Mouse (Mus musculus) layer of hippocampus, postnatal 25 days (tissue): Measurements from ENCODE around the gene Supt3. TPM values are rescaled to one million over a fixed set of nuclear protein-coding genes. Genes with fewer than 3 reads are reported as not detected.

Experiments used
- DNase-seq, 2 experiments: peaks; one replicate each; pipeline ENCODE4 v3.0.0; 2022; ENCODE audit warnings: mixed read lengths in 2 of 2, low spot score in 1 of 2; ENCODE audit errors: extremely low spot score in 1 of 2
- total RNA-seq, 2 experiments: library from RNA; stranded (reverse); gene quantifications; 2 replicates each; pipeline ENCODE4 v1.2.3; 2021

Supt3 gene
- total RNA-seq, 2 experiments from 2014 or later, result 14.6 TPM

DNA sequence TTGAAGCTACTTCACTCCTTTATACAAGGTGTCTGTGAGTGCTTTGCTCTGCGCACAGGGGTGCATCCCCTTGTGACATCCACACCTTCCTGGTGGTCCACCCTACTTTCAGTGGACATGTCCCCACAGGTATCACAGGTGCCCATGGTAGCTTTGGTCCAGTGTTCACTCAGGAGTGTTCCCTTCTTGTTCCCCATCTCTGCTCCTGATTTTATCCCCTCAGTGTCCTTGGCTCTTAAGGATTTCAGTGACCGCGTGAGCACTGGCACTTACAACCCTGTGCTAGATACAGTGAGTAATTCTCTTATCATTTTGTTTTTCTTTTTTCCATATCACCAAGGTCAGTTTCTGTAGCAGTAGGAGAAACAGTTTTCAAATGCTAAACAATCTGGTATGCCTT is 171.4 kb downstream of the Supt3 start:
- no peak for DNase-seq

DNA sequence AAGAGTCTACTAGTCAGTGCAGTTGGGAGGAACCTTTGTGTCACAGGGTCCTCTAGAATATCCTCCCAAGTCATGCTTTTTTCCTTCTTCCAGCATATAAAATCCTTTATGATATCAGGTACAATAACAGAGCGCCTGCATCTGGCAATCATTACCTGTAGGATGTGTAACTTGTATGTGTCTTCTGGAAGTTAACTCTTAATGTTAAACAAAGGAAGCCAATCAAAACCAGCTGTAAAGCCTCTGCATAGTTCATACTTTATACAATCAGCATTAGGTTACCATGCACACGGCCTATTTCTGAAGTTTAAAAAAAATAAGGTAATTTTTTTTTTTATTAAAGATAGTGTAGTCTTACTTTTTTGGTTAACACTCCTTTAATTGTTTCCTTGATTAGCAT is 179.7 kb downstream of the Supt3 start:
- DNase-seq, result no peak

DNA sequence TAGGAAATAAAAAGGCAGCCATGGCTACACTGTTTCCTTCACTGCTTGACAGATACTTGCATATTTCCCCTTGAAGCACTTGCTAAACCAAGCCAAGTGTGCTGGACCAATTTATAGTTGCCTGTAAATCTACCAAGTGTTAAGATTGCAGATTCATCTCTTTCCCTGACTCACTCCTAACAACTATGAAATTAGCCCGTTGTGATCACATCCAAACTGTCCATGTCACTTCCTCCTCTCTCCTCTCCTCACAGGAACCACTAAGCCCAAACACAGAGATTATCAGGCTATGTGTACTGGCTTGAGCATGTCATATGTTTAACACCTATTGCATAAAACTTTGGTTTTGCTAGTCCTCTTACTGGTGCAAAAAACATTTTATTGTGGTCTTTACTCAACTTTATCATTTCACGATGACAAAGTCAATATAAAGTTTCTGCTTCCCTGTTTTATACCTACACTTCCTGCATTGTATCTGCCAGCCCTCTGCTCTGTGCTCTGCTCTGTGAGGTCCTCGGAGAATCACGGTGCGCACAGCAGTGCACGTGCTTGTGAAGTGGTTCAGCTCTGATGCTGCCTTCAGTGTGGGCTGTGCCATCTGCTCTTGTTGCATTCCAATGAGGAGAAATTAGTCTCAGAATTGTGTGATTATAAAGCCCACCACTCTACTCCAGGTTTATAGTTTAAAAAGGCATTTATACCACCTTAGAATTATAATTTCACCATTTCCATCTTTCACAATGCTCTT is 186.3 kb downstream of the Supt3 start:
- DNase-seq, result no peak

DNA sequence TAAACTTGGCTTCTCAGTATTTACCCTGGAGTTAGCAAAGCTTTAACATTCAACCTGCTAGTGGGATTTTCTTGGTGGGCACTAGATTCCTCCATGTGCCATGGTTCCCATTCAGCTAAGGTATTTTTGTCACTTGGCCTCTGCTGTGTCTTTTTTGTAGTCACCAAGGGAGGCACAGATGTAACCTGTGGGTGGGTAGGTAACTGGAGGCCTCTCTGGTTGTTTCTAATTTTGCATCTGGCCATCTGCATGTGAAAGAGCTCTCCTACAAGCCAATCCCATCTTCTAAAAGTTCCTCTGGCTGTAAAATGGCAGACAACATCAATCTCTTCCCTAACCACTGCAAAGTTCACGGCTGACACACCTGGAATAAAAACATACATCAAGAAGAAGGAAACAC is 190.2 kb downstream of the Supt3 start:
- no peak for DNase-seq

DNA sequence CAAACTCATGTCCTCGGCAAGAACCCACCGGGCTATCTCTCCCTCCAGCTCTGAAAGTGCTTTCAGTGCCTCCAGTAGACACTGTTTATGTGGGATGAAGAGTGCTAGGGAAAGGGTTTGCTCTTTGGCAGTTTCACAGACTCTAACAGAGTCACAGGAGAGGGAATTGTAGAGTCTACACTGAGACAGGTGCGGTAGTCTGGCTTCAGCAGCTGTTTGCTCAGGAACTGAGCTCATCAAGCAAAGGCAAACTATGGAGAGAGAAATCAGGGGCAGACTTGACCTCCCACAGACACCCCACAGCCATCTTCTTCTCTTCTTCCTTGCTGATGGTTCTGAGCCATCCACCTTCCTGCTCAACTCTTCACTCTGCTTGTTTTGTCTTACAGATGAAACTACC is 193.3 kb downstream of the Supt3 start:
- DNase-seq, result no peak

DNA sequence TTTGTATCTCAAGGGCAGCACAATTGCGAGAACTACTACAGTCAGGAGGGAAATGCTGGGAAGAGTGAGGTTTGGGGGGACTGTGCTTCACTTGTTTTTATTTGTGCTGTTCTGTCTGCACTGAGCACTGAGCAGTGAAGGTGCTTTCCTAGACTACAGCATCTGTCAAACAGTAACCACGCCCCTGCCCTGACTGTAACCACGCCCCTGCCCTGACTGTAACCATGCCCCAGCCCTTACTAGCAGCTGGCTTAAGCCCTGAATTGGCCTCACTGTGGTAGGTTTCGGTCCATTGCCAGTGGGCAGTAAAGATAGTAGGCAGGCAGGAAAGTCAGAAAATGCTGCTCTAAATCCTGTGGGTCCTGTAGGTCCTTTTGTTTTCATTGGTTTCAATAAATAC is 196.5 kb downstream of the Supt3 start:
- no peak for DNase-seq

DNA sequence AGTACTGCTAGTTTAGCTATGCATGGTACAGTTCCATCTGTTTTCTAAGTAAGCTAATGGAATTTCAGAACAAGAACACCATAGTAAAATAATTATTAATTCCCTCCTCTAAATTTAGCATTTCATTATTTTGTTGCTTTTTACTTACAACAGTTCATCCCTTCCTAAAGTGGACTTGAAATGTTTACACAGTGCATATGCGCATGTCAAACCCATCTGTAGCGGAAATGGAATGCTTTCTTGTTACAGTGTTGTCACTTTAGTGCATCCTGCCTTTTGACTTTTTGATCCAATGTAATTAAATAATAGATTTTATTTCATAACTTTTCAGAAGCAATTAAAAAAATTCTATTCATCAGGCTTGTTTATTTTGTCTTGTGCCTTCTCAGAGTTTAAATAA is 200.7 kb downstream of the Supt3 start:
- no peak for DNase-seq

DNA sequence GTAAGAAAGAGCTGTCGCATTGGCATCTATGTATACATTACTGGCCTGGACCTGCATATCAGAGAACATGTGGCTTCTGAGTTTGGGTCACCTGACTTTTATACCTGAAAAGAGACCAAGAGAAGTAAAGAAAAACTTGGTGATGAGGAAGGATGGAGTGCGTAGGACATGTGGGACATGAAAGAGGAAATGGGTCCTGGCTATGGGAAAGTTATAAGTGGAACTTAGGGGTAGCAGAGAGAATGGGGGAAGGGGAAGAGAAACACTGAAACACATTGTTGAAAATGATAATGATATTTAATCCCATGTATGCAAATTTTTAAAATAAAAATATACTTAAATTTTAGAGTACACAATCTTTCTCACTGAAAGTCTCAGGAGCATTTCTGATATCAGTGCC is 211.0 kb downstream of the Supt3 start:
- no peak for DNase-seq

DNA sequence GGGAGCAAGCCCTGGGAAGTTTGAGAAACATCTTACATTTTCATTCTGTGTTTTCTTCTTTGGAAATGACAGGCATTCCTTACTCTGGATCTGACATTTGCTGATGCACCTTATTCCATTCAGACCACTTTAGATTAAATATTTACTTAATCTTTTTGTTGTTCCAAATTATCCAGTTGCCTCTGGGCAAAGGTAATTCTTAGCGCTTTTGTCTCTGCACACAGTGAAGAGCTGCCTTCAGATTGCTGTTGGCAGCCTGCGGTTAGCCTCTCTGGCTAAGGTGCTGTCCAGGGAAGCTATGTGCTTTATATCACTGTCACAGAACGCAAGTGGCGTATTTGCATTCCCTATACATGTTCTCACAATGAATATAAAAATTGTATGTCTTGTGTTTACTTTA is 226.4 kb downstream of the Supt3 start:
- DNase-seq, result no peak

DNA sequence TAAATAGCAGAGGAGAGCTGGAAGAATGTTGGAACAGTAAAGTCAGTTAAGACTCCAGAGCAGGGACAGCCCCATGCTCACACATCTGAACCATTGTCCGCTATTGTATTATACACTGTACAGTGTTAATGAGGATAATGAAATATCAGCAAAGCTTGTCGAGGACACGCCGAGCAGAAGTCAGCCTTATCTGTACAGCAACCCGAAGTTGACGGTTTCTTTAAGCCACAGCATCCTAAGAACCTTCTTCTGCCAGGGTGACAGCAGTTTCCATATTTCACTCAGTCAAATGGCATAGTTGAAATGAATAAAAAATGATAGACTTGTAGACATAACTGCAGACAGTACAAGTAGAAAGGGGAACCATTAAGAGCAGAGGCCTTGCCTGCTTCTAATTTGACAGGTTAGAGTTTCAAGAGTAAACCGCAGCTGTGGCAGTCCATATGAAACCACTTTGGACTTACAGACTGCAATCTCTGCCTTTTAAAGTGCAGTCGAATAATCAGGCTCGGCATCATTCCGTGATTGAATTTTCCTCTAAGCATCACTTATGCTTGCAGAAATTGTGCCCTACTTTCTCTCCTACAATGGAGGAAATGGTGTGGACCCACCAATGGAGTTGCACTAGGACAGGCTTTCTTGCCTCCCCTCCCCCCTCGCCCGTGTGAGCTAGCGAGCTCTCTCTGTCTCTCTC is 227.7 kb downstream of the Supt3 start:
- no peak for DNase-seq

DNA sequence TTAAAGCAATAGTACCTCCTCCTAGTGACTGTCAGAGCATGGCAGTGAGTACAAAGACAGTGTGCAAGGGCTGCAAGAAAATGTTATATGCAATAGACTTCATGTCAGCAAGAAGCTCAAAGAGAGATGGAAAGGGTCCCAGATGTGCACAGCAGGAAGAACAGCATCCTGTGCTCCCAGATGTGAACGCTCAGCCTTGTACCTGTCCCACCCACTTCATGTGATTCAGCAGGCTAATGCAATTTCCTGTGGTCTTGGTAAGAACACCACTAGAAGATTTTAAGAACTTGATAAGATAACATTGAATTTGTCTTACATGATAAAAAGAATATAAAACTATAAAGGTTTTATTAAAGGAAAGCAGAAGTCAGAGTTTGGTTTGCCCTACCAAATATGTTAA is 230.5 kb downstream of the Supt3 start:
- DNase-seq, result no peak

DNA sequence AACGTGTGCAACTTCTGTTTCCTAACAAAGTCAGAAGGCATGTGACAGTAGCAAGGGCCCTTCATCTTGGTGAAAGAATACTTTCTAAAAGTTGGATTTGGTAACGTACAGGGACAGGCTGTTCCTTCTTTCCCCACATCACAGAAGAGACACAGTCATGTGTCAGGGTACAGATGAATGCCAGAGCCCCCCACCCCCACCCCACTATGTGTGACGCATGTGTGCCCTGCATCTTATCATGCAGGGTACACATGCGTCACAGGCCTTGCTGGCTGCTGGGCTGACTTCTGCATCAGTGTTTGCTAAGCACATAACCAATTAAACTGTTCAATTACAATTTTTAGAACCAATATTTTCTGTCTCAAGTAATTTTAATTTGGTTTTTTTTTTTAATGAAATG is 231.7 kb downstream of the Supt3 start:
- no peak for DNase-seq

DNA sequence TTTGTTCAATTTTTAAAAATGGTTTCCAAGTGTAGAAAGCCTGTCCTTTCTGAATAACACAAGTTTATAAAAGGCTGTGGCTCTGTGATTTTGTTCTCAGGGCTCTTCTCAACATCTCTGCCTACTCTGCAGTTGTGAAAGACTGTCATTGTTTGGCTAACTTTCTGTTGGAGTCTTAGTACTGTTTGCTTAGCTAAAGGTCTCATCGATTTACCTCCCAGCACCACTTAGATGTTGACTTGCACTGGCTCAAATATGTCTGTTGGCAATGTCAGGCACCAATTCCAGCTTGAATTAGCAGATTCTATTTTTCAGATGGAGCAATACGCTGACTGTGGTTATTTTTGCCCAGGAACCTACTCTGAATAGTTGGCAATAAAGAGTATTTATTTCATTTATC is 233.5 kb downstream of the Supt3 start:
- DNase-seq, result no peak

DNA sequence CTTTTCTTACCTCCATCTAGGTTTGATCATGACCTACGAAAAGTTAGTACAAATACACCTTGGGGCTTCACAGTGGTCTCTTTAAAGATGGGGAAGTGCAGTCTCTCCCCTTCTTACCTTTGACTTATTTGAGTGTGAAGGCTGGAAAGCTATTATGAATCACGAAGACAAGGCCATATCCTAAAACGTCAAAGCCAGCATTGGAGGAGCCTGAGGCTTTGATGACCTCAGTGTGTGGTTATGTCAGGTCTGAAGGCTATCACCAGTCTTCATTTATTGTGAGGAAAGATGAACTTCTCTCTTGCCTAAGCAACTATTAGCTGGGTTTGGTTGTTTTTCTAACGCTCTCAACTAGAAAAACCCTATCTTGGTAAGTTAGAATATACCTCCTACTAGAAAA is 239.8 kb downstream of the Supt3 start:
- no peak for DNase-seq

DNA sequence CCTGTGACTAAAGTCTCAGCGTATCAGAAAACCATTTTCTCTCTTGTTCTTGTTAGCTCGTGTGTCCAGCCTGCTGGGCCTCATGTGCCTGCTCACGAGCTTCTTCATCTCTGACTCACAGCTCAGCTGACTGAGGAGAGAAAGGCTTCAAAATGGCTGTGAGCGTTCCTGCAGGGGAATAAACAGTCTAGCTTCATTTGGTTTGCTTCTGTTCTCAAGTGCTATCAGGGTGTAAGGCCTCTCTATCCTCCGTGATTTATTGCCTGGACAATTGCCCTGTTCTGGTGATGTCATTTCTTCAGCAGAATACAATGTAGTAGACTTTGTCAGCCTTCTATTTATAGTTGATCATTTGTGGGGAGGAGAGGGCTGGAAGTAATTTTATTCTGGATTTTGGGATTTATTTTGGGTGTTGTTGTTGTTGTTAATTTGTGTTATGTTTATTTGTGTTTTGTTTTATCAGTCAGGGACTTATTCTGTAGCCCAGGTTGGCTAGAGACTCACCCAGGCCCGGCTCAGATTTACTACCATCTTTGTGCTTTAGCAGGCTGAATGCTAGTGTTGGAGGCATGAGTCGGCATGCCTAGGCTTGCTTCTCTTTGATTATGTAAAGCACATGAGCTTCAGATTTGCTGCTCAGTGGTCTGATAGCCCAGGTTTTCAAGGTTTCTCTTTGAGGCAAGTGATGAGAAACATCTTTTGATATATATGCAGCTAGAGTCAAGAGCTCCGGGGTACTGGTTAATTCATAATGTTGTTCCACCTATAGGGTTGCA is 243.4 kb downstream of the Supt3 start:
- no peak for DNase-seq

DNA sequence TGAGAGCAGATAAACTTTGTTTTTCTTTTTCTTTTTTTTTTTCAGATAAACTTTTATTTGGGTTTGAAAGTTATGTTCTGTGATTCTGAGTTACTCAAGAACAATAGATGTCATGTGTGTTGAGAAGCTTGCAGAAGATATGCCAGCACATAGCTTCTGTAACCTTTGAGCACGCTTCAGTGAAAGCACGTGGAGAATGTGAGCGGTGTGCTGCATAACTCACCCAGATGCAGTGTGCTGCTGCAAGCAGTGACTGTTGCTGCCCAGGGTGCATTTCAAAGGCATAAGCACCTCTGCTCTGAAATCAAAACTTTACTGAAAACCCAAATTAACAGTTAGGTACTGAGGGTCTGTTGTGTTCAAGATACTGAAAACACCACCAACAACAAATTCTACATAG is 251.5 kb downstream of the Supt3 start:
- no peak for DNase-seq

DNA sequence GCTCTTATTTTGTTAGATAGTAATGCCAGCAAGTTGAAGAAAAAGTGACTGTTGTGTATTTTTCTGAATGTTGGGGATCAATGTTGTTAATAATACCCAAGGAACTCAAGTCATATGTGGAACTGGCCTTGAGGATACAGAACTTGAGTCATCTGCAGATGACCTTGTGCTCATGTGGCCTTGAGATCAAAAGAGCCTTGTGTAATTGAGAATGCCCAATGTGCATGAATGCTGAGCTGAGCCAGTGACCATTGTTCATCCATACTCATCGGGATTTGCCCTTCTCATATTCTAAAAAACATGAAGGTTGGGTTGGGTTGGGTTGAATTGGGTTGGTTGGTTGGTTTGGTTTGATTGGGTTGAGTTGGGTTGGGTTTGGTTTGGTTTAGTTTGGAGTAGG is 252.2 kb downstream of the Supt3 start:
- DNase-seq, result no peak

DNA sequence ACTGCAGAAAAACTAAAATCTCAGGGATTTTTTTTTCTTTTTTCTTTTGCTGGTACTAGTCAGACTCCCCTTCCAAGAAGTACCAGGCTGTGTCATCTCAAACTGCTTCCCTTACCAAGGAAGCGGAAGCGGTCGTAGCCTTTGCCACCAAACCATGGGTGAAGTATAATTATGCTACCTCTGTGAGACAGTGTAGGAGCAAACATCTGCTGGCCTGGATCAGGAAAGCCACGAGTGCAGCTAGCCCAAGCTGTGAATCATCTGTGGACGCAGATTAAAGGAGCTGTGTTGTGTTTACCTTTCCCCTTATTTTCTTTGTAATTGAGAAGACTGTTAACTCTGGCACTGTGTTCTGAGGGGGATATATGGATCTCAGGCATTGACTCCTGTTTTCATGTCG is 255.3 kb downstream of the Supt3 start:
- DNase-seq, result no peak

DNA sequence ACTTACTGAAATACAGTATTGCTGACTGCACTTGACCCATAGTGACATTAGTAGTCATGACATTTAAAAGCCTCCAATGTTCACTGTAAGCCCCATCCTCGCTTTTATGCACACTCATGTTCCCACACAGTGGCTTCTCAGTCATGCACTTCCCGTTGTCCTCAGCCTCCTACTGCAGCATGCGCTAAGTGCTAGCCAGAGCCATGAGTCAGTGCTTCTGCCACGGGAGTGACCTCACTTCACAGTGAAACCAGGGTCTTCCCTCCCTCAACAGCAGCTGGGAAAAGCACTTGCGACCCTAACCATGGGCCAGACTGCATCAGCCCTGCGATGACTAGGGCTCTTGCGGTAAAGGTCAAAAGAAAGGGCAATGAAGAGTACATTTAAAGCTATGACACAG is 256.7 kb downstream of the Supt3 start:
- no peak for DNase-seq

DNA sequence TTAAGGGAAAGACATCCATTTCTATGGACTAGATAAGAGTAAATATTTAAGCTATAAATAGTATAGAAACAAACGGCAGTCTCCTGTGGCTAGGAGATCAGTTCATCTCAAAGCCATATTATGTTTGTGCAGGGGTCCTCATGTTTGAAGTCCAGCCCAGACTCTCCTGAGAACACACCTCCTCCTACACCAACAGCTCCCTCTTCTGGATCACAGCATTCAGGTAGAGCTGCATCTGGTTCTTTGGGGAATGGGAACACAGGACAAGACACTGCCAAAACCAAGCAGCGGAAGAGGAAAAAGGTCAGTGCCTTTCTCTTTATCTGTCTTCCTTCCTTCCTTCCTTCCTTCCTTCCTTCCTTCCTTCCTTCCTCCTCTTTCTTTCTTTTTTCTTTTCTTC is 264.1 kb downstream of the Supt3 start:
- no peak for DNase-seq

DNA sequence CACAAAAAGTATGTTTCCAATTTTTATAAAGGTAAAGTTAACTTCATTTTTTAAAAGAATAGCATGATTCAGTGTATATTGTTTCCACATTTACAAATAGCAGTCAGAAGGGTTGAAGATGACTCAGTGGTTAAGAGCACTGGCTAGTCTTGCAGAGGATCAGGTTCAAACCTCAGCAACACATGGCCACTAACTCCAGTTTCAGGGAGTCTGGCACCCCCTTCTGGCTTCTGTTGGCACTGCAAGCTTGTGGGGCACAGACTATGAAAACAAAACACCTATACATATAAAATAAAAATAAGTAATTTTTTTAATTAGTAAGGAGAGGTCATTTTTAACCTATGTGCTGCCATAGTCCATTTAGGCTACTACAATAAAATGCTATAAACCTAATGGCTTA is 268.9 kb downstream of the Supt3 start:
- no peak for DNase-seq

DNA sequence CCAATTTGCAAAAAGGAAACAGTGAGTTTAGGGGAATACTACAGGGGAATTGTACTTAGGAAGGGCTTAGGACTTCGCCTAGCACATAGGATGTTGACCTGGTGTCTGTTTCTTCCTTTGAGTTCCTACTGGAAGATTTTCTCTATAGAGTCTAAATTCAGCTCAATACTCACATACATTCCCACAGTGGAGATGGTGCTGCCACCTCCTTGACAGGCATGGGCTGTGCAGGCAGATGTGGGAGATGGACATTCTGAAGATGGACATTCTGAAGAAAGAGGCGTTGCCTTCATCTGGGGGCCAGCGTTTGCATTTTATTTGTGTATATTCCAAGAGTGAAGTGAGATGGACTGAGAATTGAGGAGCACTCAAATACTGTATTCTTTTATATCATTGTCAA is 269.6 kb downstream of the Supt3 start:
- DNase-seq, result no peak
